Mouse (Mus musculus) C2C12 (cell line): ENCODE results near the gene 4933424G06Rik.

Source experiments
- CTCF ChIP-seq: IDR thresholded peaks from one replicate; pipeline ENCODE4 v1.5.1; 2011; ENCODE audit not compliant: control insufficient read depth, insufficient read depth, insufficient read length
- FOSL1 ChIP-seq: IDR thresholded peaks from one replicate; pipeline ENCODE4 v1.8.0; 2011; ENCODE audit warnings: mild to moderate bottlenecking, low read length; ENCODE audit not compliant: poor library complexity, insufficient read depth, severe bottlenecking
- MAX ChIP-seq: IDR thresholded peaks from one replicate; pipeline ENCODE4 v1.6.1; 2011; ENCODE audit warnings: mild to moderate bottlenecking, control low read depth
- USF1 ChIP-seq: IDR thresholded peaks from one replicate; pipeline ENCODE4 v1.6.1; 2011; ENCODE audit warnings: low read depth, mild to moderate bottlenecking, control low read depth, moderate library complexity

DNA sequence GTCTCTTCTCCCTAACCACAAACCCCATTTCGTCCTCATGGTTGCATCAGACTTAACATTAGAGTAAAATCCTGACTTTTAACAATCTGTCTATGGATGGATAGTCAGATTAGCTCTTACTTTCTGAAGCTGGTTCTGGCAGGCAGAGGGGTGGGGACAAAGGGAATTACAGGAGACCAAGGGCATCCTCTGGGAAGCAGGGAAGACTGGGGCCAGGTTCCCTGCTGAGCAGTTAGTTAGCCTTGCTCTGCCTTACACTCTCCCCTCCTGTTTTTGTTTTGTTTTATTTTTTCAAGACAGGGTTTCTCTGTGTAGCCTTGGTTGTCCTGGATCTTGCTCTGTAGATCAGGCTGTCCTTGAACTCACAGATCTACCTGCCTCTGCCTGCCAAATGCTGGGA lies 60.0 kb downstream of the 4933424G06Rik start:
- no peak for TF ChIP-seq CTCF
- no peak for TF ChIP-seq USF1
- TF ChIP-seq MAX: no peak
- no peak for TF ChIP-seq FOSL1
